Mouse (Mus musculus) CD8-positive naive resting alpha-beta T cell, adult 2 months (primary cell): ENCODE results near the gene Ldlr.
"Not testable (repeated sequence)": the region's sequence is repeated elsewhere in the genome, so short reads cannot be mapped to it uniquely, and the experiment has no call there.

Experiments used
- DNase-seq, 2 experiments: peaks; one replicate each; pipeline ENCODE4 v3.0.0; 2022; ENCODE audit warnings: low read depth in 2 of 2, low spot score in 2 of 2

Ldlr gene

GRCm38 (mm10) chr9:21788234-21788633 lies 65.0 kb downstream of the Ldlr start:
- no peak for DNase-seq

GRCm38 (mm10) chr9:21791861-21792260 lies 68.6 kb downstream of the Ldlr start:
- no peak for DNase-seq

- DNase-seq: no peak
These were observed 69.4 kb downstream of the Ldlr start for GRCm38 (mm10) chr9:21792644-21793043.

- DNase-seq: not testable (repeated sequence)
These were observed 70.2 kb downstream of the Ldlr start for GRCm38 (mm10) chr9:21793507-21793906.

GRCm38 (mm10) chr9:21794344-21794834 lies 71.1 kb downstream of the Ldlr start:
- DNase-seq: no peak

- no peak for DNase-seq
These were observed 71.6 kb downstream of the Ldlr start for GRCm38 (mm10) chr9:21794925-21795324.

- DNase-seq: no peak
These were observed 72.3 kb downstream of the Ldlr start for GRCm38 (mm10) chr9:21795579-21795978.

GRCm38 (mm10) chr9:21796259-21796658 lies 73.0 kb downstream of the Ldlr start:
- DNase-seq: no peak

- DNase-seq: no peak
These were observed 73.6 kb downstream of the Ldlr start for GRCm38 (mm10) chr9:21796919-21797318.

GRCm38 (mm10) chr9:21797921-21798344 lies 74.7 kb downstream of the Ldlr start:
- no peak for DNase-seq

- DNase-seq: peak; percentile 26 to 51
These were observed 75.2 kb downstream of the Ldlr start, which contains the start of gene Kank2 for GRCm38 (mm10) chr9:21798345-21799009. TSS of gene Kank2 (minus strand) at chr9:21798744.

- no peak for DNase-seq
These were observed 75.7 kb downstream of the Ldlr start for GRCm38 (mm10) chr9:21799010-21799350.
